Mouse (Mus musculus) erythroblast, embryonic 14.5 days (primary cell): Measurements from ENCODE around the gene Mrps17.

Experiments used
- GATA1 ChIP-seq: IDR thresholded peaks from 2 replicates; pipeline ENCODE4 v1.6.1; 2012; ENCODE audit warnings: low read length, inconsistent platforms, mixed read lengths
- TAL1 ChIP-seq: IDR thresholded peaks from 3 replicates; pipeline ENCODE4 v1.6.1; 2012; ENCODE audit warnings: low read length, inconsistent platforms, mixed read lengths

DNA sequence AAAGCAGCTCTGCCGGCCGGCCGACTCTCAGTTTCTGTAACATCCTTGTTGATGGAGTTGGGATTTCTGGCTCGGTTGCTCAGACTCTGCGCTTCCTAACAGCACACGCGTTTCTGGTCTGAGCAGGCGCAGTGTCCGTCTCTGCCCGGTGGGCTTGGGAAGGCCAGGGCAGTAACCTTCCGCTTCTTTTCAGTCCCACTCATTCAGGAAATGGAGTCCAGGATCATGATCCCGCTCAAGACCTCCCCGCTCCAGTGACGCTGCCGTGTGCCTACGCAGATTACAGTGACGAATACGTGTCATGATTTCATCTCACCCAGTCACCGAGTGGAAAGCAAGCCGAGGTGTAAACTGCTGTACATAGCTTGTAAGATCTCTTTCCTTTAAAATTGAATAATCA lies 41.6 kb downstream of the Mrps17 start:
- TF ChIP-seq TAL1 (no peak), GATA1 (no peak)
